Mouse (Mus musculus): ENCODE results near the gene Gm20517. TPM values are rescaled to one million over a fixed set of nuclear protein-coding genes. Genes with fewer than 3 reads are reported as not detected.
A peak's percentile ranks its signal among the peaks of the same experiment; 100 is the strongest.
"Not testable (repeated sequence)": the region's sequence is repeated elsewhere in the genome, so short reads cannot be mapped to it uniquely, and the experiment has no call there.

Gene Gm20517
- polyA plus RNA-seq, 1 experiment from 2014 or later, result 1.8 TPM

- H3K4me1 ChIP-seq (ENCODE audit: control insufficient read depth, insufficient read depth, low read length), result peaks cover 15% of the 10 kb centered on the region
Observed at GRCm38 (mm10) chr17:47594969-47595247, 16.5 kb upstream of the Gm20517 start.

GRCm38 (mm10) chr17:47595248-47596161, 15.9 kb upstream of the Gm20517 start:
- ATAC-seq, result peak; percentile 8
- Histone ChIP-seq H3K27me3 (replicated peaks; ENCODE audit: control insufficient read depth, insufficient read depth, low read length) (no peaks in the 10 kb centered on the region), H3K9ac (ENCODE audit: low read length) (peak overlapping the region; percentile 75), H3K4me3 (ENCODE audit: low read depth, low read length) (peak overlapping the region; percentile 64), H3K4me1 (ENCODE audit: control insufficient read depth, insufficient read depth, low read length) (peaks cover 15% of the 10 kb centered on the region), H3K36me3 (ENCODE audit: control insufficient read depth, insufficient read depth, low read length) (peaks cover 18% of the 10 kb centered on the region), H3K27ac (ENCODE audit: low read depth, low read length) (peak overlapping the region; percentile 81), H3K9me3 (replicated peaks; ENCODE audit: control insufficient read depth, low read length) (no peaks in the 10 kb centered on the region), H3K4me2 (ENCODE audit: low read length) (peak overlapping the region; percentile 98)
- under 1% methylated on average over 20 of the region's 21 CpGs for WGBS
- peak; percentile 64 for DNase-seq (ENCODE audit: low spot score)

More at GRCm38 (mm10) chr17:47594969-47595247, 16.5 kb upstream of the Gm20517 start:
- Histone ChIP-seq H3K9me3 (replicated peaks; ENCODE audit: control insufficient read depth, low read length) (no peaks in the 10 kb centered on the region), H3K4me3 (ENCODE audit: low read depth, low read length) (peak overlapping the region; percentile 64), H3K27me3 (replicated peaks; ENCODE audit: control insufficient read depth, insufficient read depth, low read length) (no peaks in the 10 kb centered on the region), H3K27ac (ENCODE audit: low read depth, low read length) (peak overlapping the region; percentile 81), H3K36me3 (ENCODE audit: control insufficient read depth, insufficient read depth, low read length) (peaks cover 13% of the 10 kb centered on the region), H3K4me2 (ENCODE audit: low read length) (peak overlapping the region; percentile 98), H3K9ac (ENCODE audit: low read length) (peak overlapping the region; percentile 75)
- ATAC-seq (no peak), DNase-seq (ENCODE audit: low spot score) (no peak)
- 2% methylated on average over 7 of the region's 9 CpGs for WGBS

- Histone ChIP-seq H3K4me3 (ENCODE audit: low read depth, low read length) (no peak overlapping the region), H3K27me3 (replicated peaks; ENCODE audit: control insufficient read depth, insufficient read depth, low read length) (no peaks in the 10 kb centered on the region), H3K4me2 (ENCODE audit: low read length) (peak overlapping the region; percentile 98; the same call in 1 of the 2 replicates), H3K9ac (ENCODE audit: low read length) (peak overlapping the region; percentile 75), H3K4me1 (ENCODE audit: control insufficient read depth, insufficient read depth, low read length) (peaks cover 15% of the 10 kb centered on the region), H3K36me3 (ENCODE audit: control insufficient read depth, insufficient read depth, low read length) (peaks cover 26% of the 10 kb centered on the region), H3K9me3 (replicated peaks; ENCODE audit: control insufficient read depth, low read length) (no peaks in the 10 kb centered on the region), H3K27ac (ENCODE audit: low read depth, low read length) (peak overlapping the region; percentile 81)
- ATAC-seq (no peak), DNase-seq (ENCODE audit: low spot score) (no peak)
- WGBS, result 14% methylated on average over 6 of the region's 6 CpGs
Observed at GRCm38 (mm10) chr17:47596162-47596838, 15.1 kb upstream of the Gm20517 start.

- Histone ChIP-seq H3K4me2 (ENCODE audit: low read length) (no peak overlapping the region; the same call in 1 of the 2 replicates), H3K4me3 (ENCODE audit: low read depth, low read length) (no peak overlapping the region), H3K4me1 (ENCODE audit: control insufficient read depth, insufficient read depth, low read length) (peaks cover 15% of the 10 kb centered on the region), H3K27me3 (replicated peaks; ENCODE audit: control insufficient read depth, insufficient read depth, low read length) (no peaks in the 10 kb centered on the region), H3K36me3 (ENCODE audit: control insufficient read depth, insufficient read depth, low read length) (peaks cover 31% of the 10 kb centered on the region), H3K27ac (ENCODE audit: low read depth, low read length) (no peak overlapping the region; the same call in 1 of the 2 replicates), H3K9me3 (replicated peaks; ENCODE audit: control insufficient read depth, low read length) (no peaks in the 10 kb centered on the region), H3K9ac (ENCODE audit: low read length) (no peak overlapping the region; the same call in 1 of the 2 replicates)
- DNase-seq (ENCODE audit: low spot score) (no peak), ATAC-seq (no peak)
- 59% methylated on average over 5 of the region's 5 CpGs for WGBS
Observed at GRCm38 (mm10) chr17:47596839-47597164, 14.6 kb upstream of the Gm20517 start.

- H3K9ac ChIP-seq (ENCODE audit: low read length), result no peak overlapping the region
- H3K4me3 ChIP-seq (ENCODE audit: low read depth, low read length), result no peak overlapping the region
- no peak overlapping the region for H3K27ac ChIP-seq (ENCODE audit: low read depth, low read length)
- H3K9me3 ChIP-seq (replicated peaks; ENCODE audit: control insufficient read depth, low read length), result no peaks in the 10 kb centered on the region
- H3K4me2 ChIP-seq (ENCODE audit: low read length), result no peak overlapping the region
- DNase-seq (ENCODE audit: low spot score) (no peak), ATAC-seq (no peak)
- peaks cover 15% of the 10 kb centered on the region for H3K4me1 ChIP-seq (ENCODE audit: control insufficient read depth, insufficient read depth, low read length)
- peaks cover 36% of the 10 kb centered on the region for H3K36me3 ChIP-seq (ENCODE audit: control insufficient read depth, insufficient read depth, low read length)
- WGBS, result 62% methylated on average over 13 of the region's 13 CpGs
- no peaks in the 10 kb centered on the region for H3K27me3 ChIP-seq (replicated peaks; ENCODE audit: control insufficient read depth, insufficient read depth, low read length)
Observed at GRCm38 (mm10) chr17:47597261-47597660, 14.1 kb upstream of the Gm20517 start.

GRCm38 (mm10) chr17:47597838-47598579, 13.4 kb upstream of the Gm20517 start:
- H3K4me2 ChIP-seq (ENCODE audit: low read length), result no peak overlapping the region
- peaks cover 43% of the 10 kb centered on the region for H3K36me3 ChIP-seq (ENCODE audit: control insufficient read depth, insufficient read depth, low read length)
- no peaks in the 10 kb centered on the region for H3K9me3 ChIP-seq (replicated peaks; ENCODE audit: control insufficient read depth, low read length)
- WGBS, result 21% methylated on average over 10 of the region's 10 CpGs
- peaks cover 15% of the 10 kb centered on the region for H3K4me1 ChIP-seq (ENCODE audit: control insufficient read depth, insufficient read depth, low read length)
- 0 out of 2 replicates have a peak, but pooled peaks have one; percentile 13 for ATAC-seq
- H3K27me3 ChIP-seq (replicated peaks; ENCODE audit: control insufficient read depth, insufficient read depth, low read length), result no peaks in the 10 kb centered on the region
- no peak overlapping the region for H3K4me3 ChIP-seq (ENCODE audit: low read depth, low read length)
- peak; percentile 60 for DNase-seq (ENCODE audit: low spot score)
- no peak overlapping the region for H3K27ac ChIP-seq (ENCODE audit: low read depth, low read length)
- H3K9ac ChIP-seq (ENCODE audit: low read length), result no peak overlapping the region

GRCm38 (mm10) chr17:47598580-47599304, 12.6 kb upstream of the Gm20517 start:
- H3K27me3 ChIP-seq (replicated peaks; ENCODE audit: control insufficient read depth, insufficient read depth, low read length); H3K9me3 ChIP-seq (replicated peaks; ENCODE audit: control insufficient read depth, low read length); H3K4me2 ChIP-seq (ENCODE audit: low read length); ATAC-seq; DNase-seq (ENCODE audit: low spot score); H3K9ac ChIP-seq (ENCODE audit: low read length); H3K4me3 ChIP-seq (ENCODE audit: low read depth, low read length); H3K27ac ChIP-seq (ENCODE audit: low read depth, low read length): not testable (repeated sequence)
- H3K36me3 ChIP-seq (ENCODE audit: control insufficient read depth, insufficient read depth, low read length), result peaks cover 47% of the 10 kb centered on the region
- H3K4me1 ChIP-seq (ENCODE audit: control insufficient read depth, insufficient read depth, low read length), result peaks cover 15% of the 10 kb centered on the region
- 84% methylated on average over 10 of the region's 10 CpGs for WGBS

GRCm38 (mm10) chr17:47599511-47600297, 11.7 kb upstream of the Gm20517 start:
- 80% methylated on average over 11 of the region's 11 CpGs for WGBS
- no peaks in the 10 kb centered on the region for H3K27me3 ChIP-seq (replicated peaks; ENCODE audit: control insufficient read depth, insufficient read depth, low read length)

More at GRCm38 (mm10) chr17:47599511-47600297, 11.7 kb upstream of the Gm20517 start:
- no peaks in the 10 kb centered on the region for H3K9me3 ChIP-seq (replicated peaks; ENCODE audit: control insufficient read depth, low read length)
- H3K4me1 ChIP-seq (ENCODE audit: control insufficient read depth, insufficient read depth, low read length), result peaks cover 15% of the 10 kb centered on the region
- DNase-seq (ENCODE audit: low spot score), result no peak
- H3K9ac ChIP-seq (ENCODE audit: low read length), result no peak overlapping the region
- no peak overlapping the region for H3K4me3 ChIP-seq (ENCODE audit: low read depth, low read length)
- no peak overlapping the region for H3K27ac ChIP-seq (ENCODE audit: low read depth, low read length)
- ATAC-seq, result no peak
- H3K36me3 ChIP-seq (ENCODE audit: control insufficient read depth, insufficient read depth, low read length), result peaks cover 57% of the 10 kb centered on the region
- H3K4me2 ChIP-seq (ENCODE audit: low read length), result no peak overlapping the region
